Mouse (Mus musculus): Measurements from ENCODE around the gene Hs3st4. TPM values are rescaled to one million over a fixed set of nuclear protein-coding genes. Genes with fewer than 3 reads are reported as not detected.

Hs3st4 gene
- 0.06 and 0.11 TPM in 2 replicates for polyA plus RNA-seq (2015; fragmentation: Nextera tagmentation; extraction: Ambion mirVana)

GRCm38 (mm10) chr7:123982461-123983038, at the start of gene Hs3st4:
Gene Hs3st4, plus strand, starts transcription at chr7:123982869.
- Histone ChIP-seq H3K27me3 (ENCODE audit: control insufficient read depth, insufficient read depth, low read length) (peaks cover 25% of the 10 kb centered on the region), H3K36me3 (ENCODE audit: control insufficient read depth, insufficient read depth, low read length) (no peaks in the 10 kb centered on the region), H3K4me3 (ENCODE audit: low read depth, low read length) (peak within 1 kb of the TSS; percentile 39), H3K4me2 (replicated peaks; ENCODE audit: low read depth) (peak within 1 kb of the TSS; percentile 72), H3K27ac (replicated peaks) (no peak within 1 kb of the TSS), H3K9ac (ENCODE audit: low read length) (no peak within 1 kb of the TSS), H3K9me3 (ENCODE audit: control insufficient read depth, low read length) (no peaks in the 10 kb centered on the region), H3K4me1 (replicated peaks; ENCODE audit: control insufficient read depth, insufficient read depth) (no peaks in the 10 kb centered on the region)
- ATAC-seq (ENCODE audit: low FRiP score, low TSS enrichment) (no peak; the same call in 1 of the 2 replicates), DNase-seq (ENCODE audit: low spot score) (no peak)
- WGBS = 0% methylated on average over 27 of the region's 74 CpGs
- TF ChIP-seq EP300 (optimal IDR thresholded peaks at IDR 0.05) (no peak), CTCF (IDR thresholded peaks at IDR 0.05; ENCODE audit: low read depth) (no peak)

- H3K4me3 ChIP-seq (ENCODE audit: low read depth, low read length) = no peak overlapping the region
- no peaks in the 10 kb centered on the region for H3K36me3 ChIP-seq (ENCODE audit: control insufficient read depth, insufficient read depth, low read length)
- TF ChIP-seq EP300 (optimal IDR thresholded peaks at IDR 0.05) (no peak), CTCF (IDR thresholded peaks at IDR 0.05; ENCODE audit: low read depth) (no peak)
- no peaks in the 10 kb centered on the region for H3K4me1 ChIP-seq (replicated peaks; ENCODE audit: control insufficient read depth, insufficient read depth)
- 47% methylated on average over 3 of the region's 3 CpGs for WGBS
- ATAC-seq (ENCODE audit: low FRiP score, low TSS enrichment) = no peak
- no peaks in the 10 kb centered on the region for H3K27me3 ChIP-seq (ENCODE audit: control insufficient read depth, insufficient read depth, low read length)
- no peak overlapping the region for H3K9ac ChIP-seq (ENCODE audit: low read length)
- H3K4me2 ChIP-seq (replicated peaks; ENCODE audit: low read depth) = no peak overlapping the region
- H3K9me3 ChIP-seq (ENCODE audit: control insufficient read depth, low read length) = no peaks in the 10 kb centered on the region
- no peak overlapping the region for H3K27ac ChIP-seq (replicated peaks)
- DNase-seq (ENCODE audit: low spot score) = no peak
Observed at GRCm38 (mm10) chr7:123946836-123947235, 35.8 kb upstream of the Hs3st4 start.

- Histone ChIP-seq H3K4me3 (ENCODE audit: low read depth, low read length) (no peak overlapping the region), H3K4me2 (replicated peaks; ENCODE audit: low read depth) (no peak overlapping the region), H3K9ac (ENCODE audit: low read length) (no peak overlapping the region), H3K36me3 (ENCODE audit: control insufficient read depth, insufficient read depth, low read length) (no peaks in the 10 kb centered on the region), H3K27ac (replicated peaks) (no peak overlapping the region), H3K27me3 (ENCODE audit: control insufficient read depth, insufficient read depth, low read length) (no peaks in the 10 kb centered on the region), H3K4me1 (replicated peaks; ENCODE audit: control insufficient read depth, insufficient read depth) (no peaks in the 10 kb centered on the region), H3K9me3 (ENCODE audit: control insufficient read depth, low read length) (no peaks in the 10 kb centered on the region)
- TF ChIP-seq EP300 (optimal IDR thresholded peaks at IDR 0.05) (no peak), CTCF (IDR thresholded peaks at IDR 0.05; ENCODE audit: low read depth) (no peak)
- 82% methylated on average over 5 of the region's 5 CpGs for WGBS
- ATAC-seq (ENCODE audit: low FRiP score, low TSS enrichment) (no peak), DNase-seq (ENCODE audit: low spot score) (no peak)
Observed at GRCm38 (mm10) chr7:123963021-123963420, 19.6 kb upstream of the Hs3st4 start.

- no peak overlapping the region for H3K9ac ChIP-seq (ENCODE audit: low read length)
- H3K27me3 ChIP-seq (ENCODE audit: control insufficient read depth, insufficient read depth, low read length) = no peaks in the 10 kb centered on the region
- H3K36me3 ChIP-seq (ENCODE audit: control insufficient read depth, insufficient read depth, low read length) = no peaks in the 10 kb centered on the region
- peak; percentile 71 for TF ChIP-seq CTCF (IDR thresholded peaks at IDR 0.05; ENCODE audit: low read depth)
- no peak for TF ChIP-seq EP300 (optimal IDR thresholded peaks at IDR 0.05)
- H3K9me3 ChIP-seq (ENCODE audit: control insufficient read depth, low read length) = no peaks in the 10 kb centered on the region
- no peak overlapping the region for H3K27ac ChIP-seq (replicated peaks)
- H3K4me1 ChIP-seq (replicated peaks; ENCODE audit: control insufficient read depth, insufficient read depth) = no peaks in the 10 kb centered on the region
- DNase-seq (ENCODE audit: low spot score) (no peak), ATAC-seq (ENCODE audit: low FRiP score, low TSS enrichment) (no peak)
- no peak overlapping the region for H3K4me3 ChIP-seq (ENCODE audit: low read depth, low read length)
- H3K4me2 ChIP-seq (replicated peaks; ENCODE audit: low read depth) = no peak overlapping the region
- 49% methylated on average over 10 of the region's 10 CpGs for WGBS
Observed at GRCm38 (mm10) chr7:123964559-123965142, 18.0 kb upstream of the Hs3st4 start.

- H3K4me2 ChIP-seq (replicated peaks; ENCODE audit: low read depth) = no peak overlapping the region
- no peak for DNase-seq (ENCODE audit: low spot score)
- TF ChIP-seq CTCF (IDR thresholded peaks at IDR 0.05; ENCODE audit: low read depth) (no peak), EP300 (optimal IDR thresholded peaks at IDR 0.05) (no peak)
Observed at GRCm38 (mm10) chr7:123965515-123965914, 17.2 kb upstream of the Hs3st4 start.

GRCm38 (mm10) chr7:123975441-123975840, 7.2 kb upstream of the Hs3st4 start:
- Histone ChIP-seq H3K9me3 (ENCODE audit: control insufficient read depth, low read length) (no peaks in the 10 kb centered on the region), H3K27ac (replicated peaks) (no peak overlapping the region), H3K4me2 (replicated peaks; ENCODE audit: low read depth) (no peak overlapping the region), H3K27me3 (ENCODE audit: control insufficient read depth, insufficient read depth, low read length) (no peaks in the 10 kb centered on the region), H3K9ac (ENCODE audit: low read length) (no peak overlapping the region), H3K4me1 (replicated peaks; ENCODE audit: control insufficient read depth, insufficient read depth) (no peaks in the 10 kb centered on the region), H3K36me3 (ENCODE audit: control insufficient read depth, insufficient read depth, low read length) (no peaks in the 10 kb centered on the region), H3K4me3 (ENCODE audit: low read depth, low read length) (no peak overlapping the region)
- no peak for DNase-seq (ENCODE audit: low spot score)
- no peak for TF ChIP-seq CTCF (IDR thresholded peaks at IDR 0.05; ENCODE audit: low read depth)
- no peak for TF ChIP-seq EP300 (optimal IDR thresholded peaks at IDR 0.05)
- WGBS = 55% methylated on average over 7 of the region's 7 CpGs
- ATAC-seq (ENCODE audit: low FRiP score, low TSS enrichment) = no peak

More at GRCm38 (mm10) chr7:123965515-123965914, 17.2 kb upstream of the Hs3st4 start:
- Histone ChIP-seq H3K27me3 (ENCODE audit: control insufficient read depth, insufficient read depth, low read length) (no peaks in the 10 kb centered on the region), H3K36me3 (ENCODE audit: control insufficient read depth, insufficient read depth, low read length) (no peaks in the 10 kb centered on the region), H3K27ac (replicated peaks) (no peak overlapping the region), H3K4me3 (ENCODE audit: low read depth, low read length) (no peak overlapping the region), H3K9ac (ENCODE audit: low read length) (no peak overlapping the region), H3K4me1 (replicated peaks; ENCODE audit: control insufficient read depth, insufficient read depth) (no peaks in the 10 kb centered on the region), H3K9me3 (ENCODE audit: control insufficient read depth, low read length) (no peaks in the 10 kb centered on the region)
- 62% methylated on average over 7 of the region's 7 CpGs for WGBS
- no peak for ATAC-seq (ENCODE audit: low FRiP score, low TSS enrichment)
